Mouse (Mus musculus) gastrocnemius, postnatal 10 days (tissue): ENCODE results near the gene Ager. TPM values are rescaled to one million over a fixed set of nuclear protein-coding genes. Genes with fewer than 3 reads are reported as not detected.

Source experiments
- total RNA-seq, 2 experiments: library from RNA; stranded (reverse); gene quantifications; 2 replicates each; pipeline ENCODE4 v1.2.3; 2021

Gene Ager
- total RNA-seq, 2 experiments from 2014 or later = 1.1 to 1.4 TPM

Other genes with a start within 250 kb of the Ager start
- under 1 TPM; 0.40 to 0.81 TPM for gene Btnl2, start 243.0 kb upstream of the Ager start, total RNA-seq
- gene Btnl1, start 220.7 kb upstream of the Ager start, total RNA-seq = not detected
- under 1 TPM; 0.36 to 0.42 TPM for gene BC051142, start 199.0 kb upstream of the Ager start, total RNA-seq
- not detected for gene Btnl4, start 120.5 kb upstream of the Ager start, total RNA-seq
- gene Btnl6, start 80.5 kb upstream of the Ager start, total RNA-seq = not detected
- 10 to 100 TPM; 14.4 to 22.2 TPM for gene Notch4, start 33.6 kb upstream of the Ager start, total RNA-seq
- gene Gpsm3, start 8.1 kb upstream of the Ager start, total RNA-seq = 1 to 10 TPM; 3.2 to 5.0 TPM
- 10 to 100 TPM; 24.2 to 30.9 TPM for gene Pbx2, start 6.6 kb upstream of the Ager start, total RNA-seq
- 10 to 100 TPM; 19.8 to 21.8 TPM for gene Rnf5, start 5.8 kb downstream of the Ager start, total RNA-seq
- gene Agpat1, start 6.4 kb downstream of the Ager start, total RNA-seq = 10 to 100 TPM; 38.0 to 39.4 TPM
- gene Egfl8, start 18.1 kb downstream of the Ager start, total RNA-seq = 10 to 100 TPM; 13.8 to 15.2 TPM
- gene Ppt2, start 30.6 kb downstream of the Ager start, total RNA-seq = 10 to 100 TPM; 32.6 to 33.7 TPM
- gene Prrt1, start 31.7 kb downstream of the Ager start, total RNA-seq = under 1 TPM; 0.61 to 0.63 TPM
- 1 to 10 TPM; 4.5 to 4.7 TPM for gene Fkbpl, start 46.9 kb downstream of the Ager start, total RNA-seq
- gene Atf6b, start 49.3 kb downstream of the Ager start, total RNA-seq = 10 to 100 TPM; 12.7 to 14.4 TPM
- 100 to 1,000 TPM in 1 of 2 experiments, 10 to 100 TPM in 1; 90.2 to 123 TPM for gene Tnxb, start 72.7 kb downstream of the Ager start, total RNA-seq
- gene C4b, start 146.0 kb downstream of the Ager start, total RNA-seq = 1 to 10 TPM; 2.0 to 3.3 TPM
- gene Cyp21a1, start 206.7 kb downstream of the Ager start, total RNA-seq = under 1 TPM; 0.31 to 0.36 TPM
- 1 to 10 TPM; 8.9 to 9.0 TPM for gene Stk19, start 239.1 kb downstream of the Ager start, total RNA-seq
- 10 to 100 TPM; 12.3 to 15.3 TPM for gene Dxo, start 239.2 kb downstream of the Ager start, total RNA-seq